Mouse (Mus musculus) liver, adult 2 months (tissue): ENCODE results near the gene Ppp1r14a.

Source experiments
- CTCF ChIP-seq: fragments of 200-500 bp; IDR thresholded peaks from 2 replicates; pipeline ENCODE4 v1.5.1; 2011; ENCODE audit warnings: low read depth, low read length, control low read depth
- POLR2A ChIP-seq: fragments of 200-500 bp; IDR thresholded peaks from 2 replicates; pipeline ENCODE4 v1.6.1; 2011; ENCODE audit warnings: low read length, control low read depth; ENCODE audit not compliant: insufficient read depth; ENCODE audit errors: extremely low read depth

- TF ChIP-seq CTCF (no peak), POLR2A (no peak)
Observed at GRCm38 (mm10) chr7:29276715-29277114, 12.4 kb upstream of the Ppp1r14a start.
